Mouse (Mus musculus): Measurements from ENCODE around the gene Cap1. TPM values are rescaled to one million over a fixed set of nuclear protein-coding genes. Genes with fewer than 3 reads are reported as not detected.
"Not testable (repeated sequence)": the region's sequence is repeated elsewhere in the genome, so short reads cannot be mapped to it uniquely, and the experiment has no call there.

Cap1 gene
- polyA plus RNA-seq, 1 experiment: 146 TPM

- H3K4me3 ChIP-seq (ENCODE audit: insufficient read depth, low read length): no peak overlapping the region
- no peak overlapping the region for H3K27ac ChIP-seq (ENCODE audit: insufficient read depth, low read length)
- TF ChIP-seq CTCF (IDR thresholded peaks at IDR 0.05; ENCODE audit: extremely low read depth, insufficient read depth, low read length) (no peak), POLR2A (IDR thresholded peaks at IDR 0.05; ENCODE audit: extremely low read depth, insufficient read depth, low read length) (no peak)
- H3K4me1 ChIP-seq (ENCODE audit: control insufficient read depth, insufficient read depth, low read length): no peaks in the 10 kb centered on the region
These were observed 56.5 kb downstream of the Cap1 start for GRCm38 (mm10) chr4:122829339-122829738.

GRCm38 (mm10) chr4:122827651-122828050 lies 58.2 kb downstream of the Cap1 start:
- no peak overlapping the region for H3K27ac ChIP-seq (ENCODE audit: insufficient read depth, low read length)
- no peak overlapping the region for H3K4me3 ChIP-seq (ENCODE audit: insufficient read depth, low read length)
- H3K4me1 ChIP-seq (ENCODE audit: control insufficient read depth, insufficient read depth, low read length): no peaks in the 10 kb centered on the region
- TF ChIP-seq CTCF (IDR thresholded peaks at IDR 0.05; ENCODE audit: extremely low read depth, insufficient read depth, low read length) (no peak), POLR2A (IDR thresholded peaks at IDR 0.05; ENCODE audit: extremely low read depth, insufficient read depth, low read length) (no peak)

- H3K4me1 ChIP-seq (ENCODE audit: control insufficient read depth, insufficient read depth, low read length); H3K27ac ChIP-seq (ENCODE audit: insufficient read depth, low read length): not testable (repeated sequence)
These were observed 64.9 kb downstream of the Cap1 start for GRCm38 (mm10) chr4:122820941-122821340.

GRCm38 (mm10) chr4:122816202-122816601 lies 69.7 kb downstream of the Cap1 start:
- Histone ChIP-seq H3K4me3 (ENCODE audit: insufficient read depth, low read length) (no peak overlapping the region), H3K27ac (ENCODE audit: insufficient read depth, low read length) (no peak overlapping the region)

More at GRCm38 (mm10) chr4:122820941-122821340, 64.9 kb downstream of the Cap1 start:
- H3K4me3 ChIP-seq (ENCODE audit: insufficient read depth, low read length): not testable (repeated sequence)

GRCm38 (mm10) chr4:122811824-122812223 lies 74.0 kb downstream of the Cap1 start:
- Histone ChIP-seq H3K4me3 (ENCODE audit: insufficient read depth, low read length) (no peak overlapping the region), H3K27ac (ENCODE audit: insufficient read depth, low read length) (no peak overlapping the region), H3K4me1 (ENCODE audit: control insufficient read depth, insufficient read depth, low read length) (no peaks in the 10 kb centered on the region)
- TF ChIP-seq POLR2A (IDR thresholded peaks at IDR 0.05; ENCODE audit: extremely low read depth, insufficient read depth, low read length): no peak
- no peak for TF ChIP-seq CTCF (IDR thresholded peaks at IDR 0.05; ENCODE audit: extremely low read depth, insufficient read depth, low read length)

More at GRCm38 (mm10) chr4:122816202-122816601, 69.7 kb downstream of the Cap1 start:
- H3K4me1 ChIP-seq (ENCODE audit: control insufficient read depth, insufficient read depth, low read length): no peaks in the 10 kb centered on the region
- TF ChIP-seq CTCF (IDR thresholded peaks at IDR 0.05; ENCODE audit: extremely low read depth, insufficient read depth, low read length) (no peak), POLR2A (IDR thresholded peaks at IDR 0.05; ENCODE audit: extremely low read depth, insufficient read depth, low read length) (no peak)

GRCm38 (mm10) chr4:122811180-122811579 lies 74.7 kb downstream of the Cap1 start:
- no peak for TF ChIP-seq CTCF (IDR thresholded peaks at IDR 0.05; ENCODE audit: extremely low read depth, insufficient read depth, low read length)
- TF ChIP-seq POLR2A (IDR thresholded peaks at IDR 0.05; ENCODE audit: extremely low read depth, insufficient read depth, low read length): no peak
- Histone ChIP-seq H3K4me1 (ENCODE audit: control insufficient read depth, insufficient read depth, low read length) (no peaks in the 10 kb centered on the region), H3K4me3 (ENCODE audit: insufficient read depth, low read length) (no peak overlapping the region), H3K27ac (ENCODE audit: insufficient read depth, low read length) (no peak overlapping the region)

Other genes starting within 250 kb of the Cap1 start
- gene 9530002B09Rik, start 196.8 kb downstream of the Cap1 start, polyA plus RNA-seq (2012; rRNA removed): not detected in 2 replicates
- gene Ppt1, start 49.8 kb downstream of the Cap1 start, polyA plus RNA-seq (2012; rRNA removed): 117 and 120 TPM in 2 replicates
- gene Mfsd2a, start 75.1 kb upstream of the Cap1 start, polyA plus RNA-seq (2012; rRNA removed): 36.1 and 37.3 TPM in 2 replicates
- 8.4 and 10.1 TPM in 2 replicates for gene Mycl, start 109.6 kb upstream of the Cap1 start, polyA plus RNA-seq (2012; rRNA removed)
- 12.6 and 15.7 TPM in 2 replicates for gene Trit1, start 130.5 kb upstream of the Cap1 start, polyA plus RNA-seq (2012; rRNA removed)
- 0.15 and 0.40 TPM in 2 replicates for gene Bmp8b, start 219.1 kb upstream of the Cap1 start, polyA plus RNA-seq (2012; rRNA removed)
- gene Oxct2b, start 230.2 kb upstream of the Cap1 start, polyA plus RNA-seq (2012; rRNA removed): 0.08 and 0.21 TPM in 2 replicates